Mouse (Mus musculus): Measurements from ENCODE around the gene Cbfa2t3.

The Cbfa2t3 gene

GRCm38 (mm10) chr8:122720070-122720729, 21.3 kb upstream of the Cbfa2t3 start:
- in situ Hi-C loops (cut with MboI; ENCODE audit: low pct_unique_long_range_greater_than_20kb in 1 of 2, low sequenced_read_pairs in 2 of 2, unreplicated experiment in 1 of 2), result no loop called here

- in situ Hi-C loops (cut with MboI; ENCODE audit: low pct_unique_long_range_greater_than_20kb in 1 of 2, low sequenced_read_pairs in 2 of 2, unreplicated experiment in 1 of 2), result no loop called here
These were observed 20.7 kb upstream of the Cbfa2t3 start for GRCm38 (mm10) chr8:122719500-122720065.

- in situ Hi-C loops (cut with MboI; ENCODE audit: low pct_unique_long_range_greater_than_20kb in 1 of 2, low sequenced_read_pairs in 2 of 2, unreplicated experiment in 1 of 2), result no loop called here
These were observed 20.0 kb upstream of the Cbfa2t3 start for GRCm38 (mm10) chr8:122718711-122719499.

- in situ Hi-C loops (cut with MboI; ENCODE audit: low pct_unique_long_range_greater_than_20kb in 1 of 2, low sequenced_read_pairs in 2 of 2, unreplicated experiment in 1 of 2), result no loop called here
These were observed 19.1 kb upstream of the Cbfa2t3 start for GRCm38 (mm10) chr8:122717869-122718509.

- in situ Hi-C loops (cut with MboI; ENCODE audit: low pct_unique_long_range_greater_than_20kb in 1 of 2, low sequenced_read_pairs in 2 of 2, unreplicated experiment in 1 of 2), result no loop called here
These were observed 17.7 kb upstream of the Cbfa2t3 start for GRCm38 (mm10) chr8:122716566-122716965.

GRCm38 (mm10) chr8:122713157-122713518, 14.2 kb upstream of the Cbfa2t3 start:
- in situ Hi-C loops (cut with MboI; ENCODE audit: low pct_unique_long_range_greater_than_20kb in 1 of 2, low sequenced_read_pairs in 2 of 2, unreplicated experiment in 1 of 2), result no loop called here

- in situ Hi-C loops (cut with MboI; ENCODE audit: low pct_unique_long_range_greater_than_20kb in 1 of 2, low sequenced_read_pairs in 2 of 2, unreplicated experiment in 1 of 2), result no loop called here
These were observed 13.7 kb upstream of the Cbfa2t3 start for GRCm38 (mm10) chr8:122712411-122713156.

GRCm38 (mm10) chr8:122711891-122712365, 13.0 kb upstream of the Cbfa2t3 start:
- in situ Hi-C loops (cut with MboI; ENCODE audit: low pct_unique_long_range_greater_than_20kb in 1 of 2, low sequenced_read_pairs in 2 of 2, unreplicated experiment in 1 of 2), result no loop called here

- in situ Hi-C loops (cut with MboI; ENCODE audit: low pct_unique_long_range_greater_than_20kb in 1 of 2, low sequenced_read_pairs in 2 of 2, unreplicated experiment in 1 of 2), result no loop called here
These were observed 12.6 kb upstream of the Cbfa2t3 start for GRCm38 (mm10) chr8:122711480-122711879.

- in situ Hi-C loops (cut with MboI; ENCODE audit: low pct_unique_long_range_greater_than_20kb in 1 of 2, low sequenced_read_pairs in 2 of 2, unreplicated experiment in 1 of 2), result no loop called here
These were observed 10.6 kb upstream of the Cbfa2t3 start for GRCm38 (mm10) chr8:122709340-122710111.

GRCm38 (mm10) chr8:122707184-122707583, 8.3 kb upstream of the Cbfa2t3 start:
- in situ Hi-C loops (cut with MboI; ENCODE audit: low pct_unique_long_range_greater_than_20kb in 1 of 2, low sequenced_read_pairs in 2 of 2, unreplicated experiment in 1 of 2), result no loop called here

GRCm38 (mm10) chr8:122705901-122706561, 7.1 kb upstream of the Cbfa2t3 start:
- in situ Hi-C loops (cut with MboI; ENCODE audit: low pct_unique_long_range_greater_than_20kb in 1 of 2, low sequenced_read_pairs in 2 of 2, unreplicated experiment in 1 of 2), result no loop called here

- in situ Hi-C loops (cut with MboI; ENCODE audit: low pct_unique_long_range_greater_than_20kb in 1 of 2, low sequenced_read_pairs in 2 of 2, unreplicated experiment in 1 of 2), result no loop called here
These were observed 5.7 kb upstream of the Cbfa2t3 start for GRCm38 (mm10) chr8:122704612-122705011.

GRCm38 (mm10) chr8:122702957-122703356, 4.0 kb upstream of the Cbfa2t3 start:
- in situ Hi-C loops (cut with MboI; ENCODE audit: low pct_unique_long_range_greater_than_20kb in 1 of 2, low sequenced_read_pairs in 2 of 2, unreplicated experiment in 1 of 2), result no loop called here

GRCm38 (mm10) chr8:122702301-122702941, 3.5 kb upstream of the Cbfa2t3 start:
- in situ Hi-C loops (cut with MboI; ENCODE audit: low pct_unique_long_range_greater_than_20kb in 1 of 2, low sequenced_read_pairs in 2 of 2, unreplicated experiment in 1 of 2), result no loop called here

- in situ Hi-C loops (cut with MboI; ENCODE audit: low pct_unique_long_range_greater_than_20kb in 1 of 2, low sequenced_read_pairs in 2 of 2, unreplicated experiment in 1 of 2), result no loop called here
These were observed 2.7 kb upstream of the Cbfa2t3 start for GRCm38 (mm10) chr8:122701441-122702185.
